Mouse (Mus musculus): Measurements from ENCODE around the gene Efhc1.

GRCm38 (mm10) chr1:20925926-20926325 lies 25.5 kb upstream of the Efhc1 start:
- no peak for TF ChIP-seq CHD2 (IDR thresholded peaks at IDR 0.05; ENCODE audit: low read length)
- no peak for TF ChIP-seq CTCF (conservative IDR thresholded peaks at IDR 0.05 in 1 of 2, IDR thresholded peaks at IDR 0.05 in 1 of 2; ENCODE audit: low read depth in 2 of 2, low read length in 2 of 2)
- no peak for TF ChIP-seq MAX (IDR thresholded peaks at IDR 0.05; ENCODE audit: low read length)
- TF ChIP-seq ELF1 (IDR thresholded peaks at IDR 0.05; ENCODE audit: low read depth, low read length), result no peak
- TF ChIP-seq POLR2AphosphoS2 (IDR thresholded peaks at IDR 0.05; ENCODE audit: low read depth, low read length), result no peak
- no peak for TF ChIP-seq TBP (conservative IDR thresholded peaks at IDR 0.05; ENCODE audit: low read depth, low read length)
- no peak for TF ChIP-seq POLR2A (IDR thresholded peaks at IDR 0.05; ENCODE audit: low read depth, low read length)
